Mouse (Mus musculus): Measurements from ENCODE around the gene Zfp553. TPM values are rescaled to one million over a fixed set of nuclear protein-coding genes. Genes with fewer than 3 reads are reported as not detected.
"Not testable (repeated sequence)": the region's sequence is repeated elsewhere in the genome, so short reads cannot be mapped to it uniquely, and the experiment has no call there.

The Zfp553 gene
- polyA plus RNA-seq, 1 experiment from 2014 or later, result 73.5 TPM

- Histone ChIP-seq H3K36me3 (replicated peaks) (peaks cover 66% of the 10 kb centered on the region), H3K27ac (replicated peaks) (no peak overlapping the region), H3K4me1 (peaks cover 26% of the 10 kb centered on the region), H3K9me3 (no peaks in the 10 kb centered on the region), H3K27me3 (replicated peaks; ENCODE audit: low read depth, poor library complexity, severe bottlenecking) (no peaks in the 10 kb centered on the region), H3K4me3 (peak overlapping the region; percentile 9; the same call in 1 of the 2 replicates)
- WGBS, result 70% methylated on average over 4 of the region's 4 CpGs
- DNase-seq (ENCODE audit: low spot score), result peak; percentile 76
Measured at GRCm38 (mm10) chr7:127228615-127229303, 4.1 kb upstream of the Zfp553 start.

DNA sequence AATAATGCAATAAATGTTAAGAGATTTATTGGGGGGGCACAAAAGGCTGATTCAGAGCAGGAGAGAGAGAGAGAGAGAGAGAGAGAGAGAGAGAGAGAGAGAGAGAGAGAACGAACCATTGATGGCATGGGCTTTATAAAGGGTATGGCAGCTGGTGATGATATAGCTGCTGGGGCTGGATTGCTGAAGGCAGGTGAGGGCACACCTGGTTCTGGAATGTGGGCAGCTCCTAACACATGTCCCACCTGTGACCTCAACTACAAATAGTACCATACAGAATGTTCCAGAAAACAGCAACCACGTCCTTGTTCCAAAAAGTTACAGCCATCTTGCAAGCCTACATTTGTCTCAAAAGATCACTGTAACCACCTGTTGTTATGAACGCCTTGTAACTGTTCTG, 1.5 kb upstream of the Zfp553 start:
- Histone ChIP-seq H3K27ac (replicated peaks) (peak overlapping the region; percentile 100), H3K36me3 (replicated peaks) (peaks cover 68% of the 10 kb centered on the region), H3K27me3 (replicated peaks; ENCODE audit: low read depth, poor library complexity, severe bottlenecking) (no peaks in the 10 kb centered on the region), H3K9me3 (peaks cover 17% of the 10 kb centered on the region), H3K4me3 (peak overlapping the region; percentile 98), H3K4me1 (peaks cover 38% of the 10 kb centered on the region)
- WGBS, result 86% methylated on average over 3 of the region's 3 CpGs
- DNase-seq (ENCODE audit: low spot score), result no peak

DNA sequence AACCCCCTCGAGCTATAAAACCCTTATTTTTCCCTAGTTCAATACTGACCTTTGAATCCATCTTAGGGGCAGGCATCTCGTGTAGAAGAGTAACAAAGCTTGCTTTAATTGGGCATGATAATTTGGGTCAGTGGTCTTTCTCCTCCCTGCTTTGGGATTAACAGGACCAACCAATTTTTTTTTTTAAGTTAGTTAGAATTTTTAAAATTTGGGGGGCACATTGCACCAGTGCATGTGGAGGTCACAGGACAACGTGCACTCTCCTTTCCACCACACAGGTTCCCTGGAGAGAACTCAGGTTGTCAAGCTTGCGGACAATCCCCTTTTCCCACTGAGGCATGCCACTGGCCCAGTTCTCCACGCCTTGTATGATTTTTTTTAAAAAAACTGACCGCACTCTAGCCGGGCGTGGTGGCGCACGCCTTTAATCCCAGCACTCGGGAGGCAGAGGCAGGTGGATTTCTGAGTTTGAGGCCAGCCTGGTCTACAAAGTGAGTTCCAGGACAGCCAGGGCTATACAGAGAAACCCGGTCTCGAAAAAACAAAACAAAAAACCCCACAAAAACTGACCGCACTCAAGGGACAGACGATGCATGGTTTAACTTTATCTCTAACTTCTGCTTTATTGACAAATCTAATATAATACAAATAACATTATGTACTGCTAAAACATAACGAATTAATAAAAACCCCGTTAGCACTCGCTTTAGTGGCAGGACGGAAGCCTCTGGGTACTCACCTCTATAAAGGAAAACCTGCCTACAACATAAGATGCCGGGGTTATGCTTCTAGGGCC, 837 bp upstream of the Zfp553 start:
- H3K27ac ChIP-seq (replicated peaks), result peak overlapping the region; percentile 100
- DNase-seq (ENCODE audit: low spot score), result no peak
- peaks cover 38% of the 10 kb centered on the region for H3K4me1 ChIP-seq
- peaks cover 70% of the 10 kb centered on the region for H3K36me3 ChIP-seq (replicated peaks)
- WGBS, result 17% methylated on average over 20 of the region's 20 CpGs
- peaks cover 23% of the 10 kb centered on the region for H3K9me3 ChIP-seq
- H3K4me3 ChIP-seq, result peak overlapping the region; percentile 98
- no peaks in the 10 kb centered on the region for H3K27me3 ChIP-seq (replicated peaks; ENCODE audit: low read depth, poor library complexity, severe bottlenecking)

- Histone ChIP-seq H3K4me3 (peak overlapping the region; percentile 98), H3K27ac (replicated peaks) (peak overlapping the region; percentile 100), H3K9me3 (peaks cover 27% of the 10 kb centered on the region), H3K4me1 (peaks cover 38% of the 10 kb centered on the region), H3K36me3 (replicated peaks) (peaks cover 72% of the 10 kb centered on the region), H3K27me3 (replicated peaks; ENCODE audit: low read depth, poor library complexity, severe bottlenecking) (no peaks in the 10 kb centered on the region)
- WGBS, result 0% methylated on average over 27 of the region's 27 CpGs
- DNase-seq (ENCODE audit: low spot score), result no peak
Measured at GRCm38 (mm10) chr7:127233368-127233749, 498 bp downstream of the Zfp553 start.

- peaks cover 38% of the 10 kb centered on the region for H3K4me1 ChIP-seq
- peaks cover 27% of the 10 kb centered on the region for H3K9me3 ChIP-seq
- WGBS, result 9% methylated on average over 9 of the region's 9 CpGs
- peaks cover 74% of the 10 kb centered on the region for H3K36me3 ChIP-seq (replicated peaks)
- no peaks in the 10 kb centered on the region for H3K27me3 ChIP-seq (replicated peaks; ENCODE audit: low read depth, poor library complexity, severe bottlenecking)
- peak overlapping the region; percentile 100 for H3K27ac ChIP-seq (replicated peaks)
- DNase-seq (ENCODE audit: low spot score), result no peak
- peak overlapping the region; percentile 98 for H3K4me3 ChIP-seq
Measured at GRCm38 (mm10) chr7:127233765-127234164, 904 bp downstream of the Zfp553 start.

GRCm38 (mm10) chr7:127234777-127235176, 1.9 kb downstream of the Zfp553 start:
- no peak overlapping the region; the same call in 1 of the 2 replicates for H3K27ac ChIP-seq (replicated peaks)
- WGBS, result 94% methylated on average over 2 of the region's 2 CpGs
- peaks cover 27% of the 10 kb centered on the region for H3K9me3 ChIP-seq
- H3K36me3 ChIP-seq (replicated peaks), result peaks cover 74% of the 10 kb centered on the region
- peak overlapping the region; percentile 98 for H3K4me3 ChIP-seq
- no peaks in the 10 kb centered on the region for H3K27me3 ChIP-seq (replicated peaks; ENCODE audit: low read depth, poor library complexity, severe bottlenecking)
- DNase-seq (ENCODE audit: low spot score), result no peak
- peaks cover 38% of the 10 kb centered on the region for H3K4me1 ChIP-seq

- Histone ChIP-seq H3K27ac (replicated peaks) (peak overlapping the region; percentile 96), H3K36me3 (replicated peaks) (peaks cover 53% of the 10 kb centered on the region), H3K4me3 (peak overlapping the region; percentile 91), H3K27me3 (replicated peaks; ENCODE audit: low read depth, poor library complexity, severe bottlenecking) (no peaks in the 10 kb centered on the region), H3K9me3 (peaks cover 4% of the 10 kb centered on the region; the same call in 1 of the 2 replicates), H3K4me1 (peaks cover 27% of the 10 kb centered on the region)
- DNase-seq (ENCODE audit: low spot score), result no peak
- 39% methylated on average over 2 of the region's 2 CpGs for WGBS
Measured at GRCm38 (mm10) chr7:127243361-127243867, 10.6 kb downstream of the Zfp553 start.

- H3K27ac ChIP-seq (replicated peaks), result peak within 1 kb of the TSS; percentile 96
- peaks cover 52% of the 10 kb centered on the region for H3K36me3 ChIP-seq (replicated peaks)
- WGBS, result 1% methylated on average over 56 of the region's 56 CpGs
- DNase-seq (ENCODE audit: low spot score), result peak; percentile 97
- H3K9me3 ChIP-seq, result peaks cover 4% of the 10 kb centered on the region; the same call in 1 of the 2 replicates
- peak within 1 kb of the TSS; percentile 91 for H3K4me3 ChIP-seq
- peaks cover 27% of the 10 kb centered on the region for H3K4me1 ChIP-seq
- H3K27me3 ChIP-seq (replicated peaks; ENCODE audit: low read depth, poor library complexity, severe bottlenecking), result no peaks in the 10 kb centered on the region
Measured at GRCm38 (mm10) chr7:127243870-127244657, 11.2 kb downstream of the Zfp553 start, which contains the start of gene Zfp771. Zfp771 (plus strand) TSS chr7:127244274.

- Histone ChIP-seq H3K4me1 (peaks cover 27% of the 10 kb centered on the region), H3K4me3 (peak overlapping the region; percentile 91), H3K36me3 (replicated peaks) (peaks cover 52% of the 10 kb centered on the region), H3K27ac (replicated peaks) (peak overlapping the region; percentile 96), H3K9me3 (peaks cover 4% of the 10 kb centered on the region; the same call in 1 of the 2 replicates), H3K27me3 (replicated peaks; ENCODE audit: low read depth, poor library complexity, severe bottlenecking) (no peaks in the 10 kb centered on the region)
- no peak for DNase-seq (ENCODE audit: low spot score)
- 12% methylated on average over 32 of the region's 33 CpGs for WGBS
Measured at GRCm38 (mm10) chr7:127244658-127245510, 12.0 kb downstream of the Zfp553 start.

DNA sequence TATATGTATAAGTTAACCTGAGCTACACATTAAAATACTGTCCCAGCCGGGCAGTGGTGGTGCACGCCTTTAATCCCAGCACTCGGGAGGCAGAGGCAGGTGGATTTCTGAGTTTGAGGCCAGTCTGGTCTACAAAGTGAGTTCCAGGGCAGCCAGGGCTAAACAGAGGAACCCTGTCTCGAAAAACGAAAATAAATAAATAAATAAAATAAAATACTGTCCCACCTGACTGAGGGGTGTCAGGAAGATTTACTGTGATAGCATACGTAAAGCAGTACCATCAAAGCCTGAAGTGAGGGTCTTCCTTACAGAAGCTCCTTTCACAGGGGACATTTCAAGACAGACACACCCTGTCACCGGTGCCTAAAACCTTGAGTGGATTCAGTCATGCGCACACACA, 17.6 kb downstream of the Zfp553 start:
- peaks cover 70% of the 10 kb centered on the region for H3K36me3 ChIP-seq (replicated peaks)

DNA sequence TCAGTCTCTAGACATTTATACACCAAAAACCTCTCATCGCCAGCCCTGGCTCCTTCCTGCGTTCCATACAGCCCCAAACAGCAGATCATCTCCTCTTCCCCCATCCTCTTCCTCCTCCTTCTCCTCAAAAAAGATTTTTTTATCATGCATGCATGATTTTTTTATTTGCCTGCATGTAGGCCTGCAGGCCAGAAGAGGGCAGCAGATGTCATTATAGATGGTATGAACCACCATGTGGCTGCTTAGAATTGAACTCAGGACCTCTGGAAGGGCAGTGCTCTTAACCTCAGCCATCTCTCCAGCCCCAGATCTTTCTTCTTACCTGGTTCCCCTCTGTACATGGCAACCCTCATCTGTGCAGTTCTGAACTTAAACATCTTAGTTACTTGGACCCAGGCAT, 19.6 kb downstream of the Zfp553 start:
- 90% methylated on average over 2 of the region's 2 CpGs for WGBS
- no peaks in the 10 kb centered on the region for H3K27me3 ChIP-seq (replicated peaks; ENCODE audit: low read depth, poor library complexity, severe bottlenecking)
- no peak overlapping the region for H3K27ac ChIP-seq (replicated peaks)
- DNase-seq (ENCODE audit: low spot score), result no peak
- peaks cover 71% of the 10 kb centered on the region for H3K36me3 ChIP-seq (replicated peaks)
- H3K4me1 ChIP-seq, result peaks cover 16% of the 10 kb centered on the region
- no peak overlapping the region for H3K4me3 ChIP-seq
- H3K9me3 ChIP-seq, result no peaks in the 10 kb centered on the region

More for the DNA sequence above, 17.6 kb downstream of the Zfp553 start:
- 90% methylated on average over 8 of the region's 8 CpGs for WGBS
- not testable (repeated sequence) for DNase-seq (ENCODE audit: low spot score); H3K9me3 ChIP-seq; H3K27me3 ChIP-seq (replicated peaks; ENCODE audit: low read depth, poor library complexity, severe bottlenecking); H3K4me3 ChIP-seq; H3K27ac ChIP-seq (replicated peaks)
- peaks cover 27% of the 10 kb centered on the region for H3K4me1 ChIP-seq

Measured in embryonic facial prominence, embryonic 10.5 days (tissue).